Mouse (Mus musculus) forebrain, embryonic 16.5 days (tissue): ENCODE measurements around the gene Fras1. TPM values are rescaled to one million over a fixed set of nuclear protein-coding genes. Genes with fewer than 3 reads are reported as not detected.
A peak's percentile ranks its signal among the peaks of the same experiment; 100 is the strongest.

Experiments
- ATAC-seq: fragments of 200-750 bp; cut with Nextera tagmentation; 2 replicates; pipeline ENCODE4 v1.8.0; 2017; ENCODE audit warnings: mild to moderate bottlenecking, moderate library complexity
- H3K27ac ChIP-seq: fragments of 300-500 bp; sonication (generic); 2 replicates; pipeline ENCODE4 v1.5.1; 2014; ENCODE audit warnings: low read length, control low read depth
- H3K27me3 ChIP-seq: fragments of 300-500 bp; sonication (generic); replicated peaks from 2 replicates; pipeline ENCODE4 v1.6.1; 2014; ENCODE audit warnings: low read length; ENCODE audit not compliant: control insufficient read depth, insufficient read depth
- H3K36me3 ChIP-seq: fragments of 300-500 bp; sonication (generic); 2 replicates; pipeline ENCODE4 v1.6.1; 2014; ENCODE audit not compliant: control insufficient read depth, insufficient read depth
- H3K4me1 ChIP-seq: fragments of 300-500 bp; sonication (generic); replicated peaks from 2 replicates; pipeline ENCODE4 v1.6.1; 2014; ENCODE audit warnings: low read length; ENCODE audit not compliant: control insufficient read depth, insufficient read depth
- H3K4me2 ChIP-seq: fragments of 300-500 bp; sonication (generic); 2 replicates; pipeline ENCODE4 v1.6.1; 2014; ENCODE audit warnings: mild to moderate bottlenecking, low read length, control low read depth
- H3K4me3 ChIP-seq: fragments of 300-500 bp; sonication (generic); replicated peaks from 2 replicates; pipeline ENCODE4 v1.5.1; 2014; ENCODE audit warnings: mild to moderate bottlenecking, low read length, control low read depth
- H3K9ac ChIP-seq: fragments of 300-500 bp; sonication (generic); replicated peaks from 2 replicates; pipeline ENCODE4 v1.6.1; 2014; ENCODE audit warnings: low read depth, low read length, control low read depth
- H3K9me3 ChIP-seq: fragments of 300-500 bp; sonication (generic); 2 replicates; pipeline ENCODE4 v1.6.1; 2016; ENCODE audit warnings: low read length; ENCODE audit not compliant: control insufficient read depth
- WGBS: fragments of 180-500 bp; shearing (Covaris S2); extraction: QIAGEN DNeasy Blood & Tissue Kit; methylation state at CpG from one replicate; pipeline ENCODE4 v1.1.7; 2014; 5-methylcytosine and 5-hydroxymethylcytosine counted together
- polyA plus RNA-seq: library from polyadenylated mRNA; unstranded; fragments of >200 nt; fragmentation: Nextera tagmentation; extraction: Ambion mirVana; gene quantifications from 2 replicates; pipeline ENCODE4 v1.2.1, GENCODE M21; 2015

Gene Fras1
- polyA plus RNA-seq, 1 experiment from 2014 or later, result 3.4 TPM

GRCm38 (mm10) chr5:96367260-96367659, 6.5 kb upstream of the Fras1 start:
- Histone ChIP-seq H3K9me3 (no peaks in the 10 kb centered on the region), H3K27ac (no peak overlapping the region), H3K4me2 (no peak overlapping the region), H3K4me1 (no peaks in the 10 kb centered on the region), H3K27me3 (no peaks in the 10 kb centered on the region; the same call in 1 of the 2 replicates), H3K4me3 (no peak overlapping the region), H3K9ac (no peak overlapping the region), H3K36me3 (no peaks in the 10 kb centered on the region)
- ATAC-seq, result no peak

- H3K27ac ChIP-seq, result no peak overlapping the region
- 0 out of 2 replicates have a peak, but pooled peaks have one; percentile 0 for ATAC-seq
These were observed 649 bp upstream of the Fras1 start for GRCm38 (mm10) chr5:96373106-96373505.

GRCm38 (mm10) chr5:96373986-96374901, 489 bp downstream of the Fras1 start:
- under 1% methylated on average over 64 of the region's 84 CpGs for WGBS
- H3K4me3 ChIP-seq, result peak overlapping the region; percentile 71
- peak overlapping the region; percentile 66 for H3K9ac ChIP-seq
- peak; percentile 94 for ATAC-seq
- H3K27me3 ChIP-seq, result peaks cover 2% of the 10 kb centered on the region; the same call in 1 of the 2 replicates
- H3K4me2 ChIP-seq, result peak overlapping the region; percentile 99
- no peaks in the 10 kb centered on the region for H3K9me3 ChIP-seq
- peaks cover 18% of the 10 kb centered on the region for H3K4me1 ChIP-seq
- no peaks in the 10 kb centered on the region for H3K36me3 ChIP-seq
- peak overlapping the region; percentile 60 for H3K27ac ChIP-seq

More at GRCm38 (mm10) chr5:96373106-96373505, 649 bp upstream of the Fras1 start:
- Histone ChIP-seq H3K4me2 (peak overlapping the region; percentile 99), H3K27me3 (peaks cover 2% of the 10 kb centered on the region; the same call in 1 of the 2 replicates), H3K4me3 (peak overlapping the region; percentile 71), H3K9ac (peak overlapping the region; percentile 66), H3K4me1 (peaks cover 18% of the 10 kb centered on the region), H3K9me3 (no peaks in the 10 kb centered on the region), H3K36me3 (no peaks in the 10 kb centered on the region)
- 28% methylated on average over 6 of the region's 6 CpGs for WGBS

GRCm38 (mm10) chr5:96375391-96375831, 1.7 kb downstream of the Fras1 start:
- no peaks in the 10 kb centered on the region for H3K9me3 ChIP-seq
- 0% methylated on average over 8 of the region's 17 CpGs for WGBS
- H3K36me3 ChIP-seq, result no peaks in the 10 kb centered on the region
- H3K4me1 ChIP-seq, result peaks cover 18% of the 10 kb centered on the region
- H3K27ac ChIP-seq, result no peak overlapping the region
- H3K4me2 ChIP-seq, result peak overlapping the region; percentile 99
- 0 out of 2 replicates have a peak, but pooled peaks cover 2% of the 10 kb centered on the region for H3K27me3 ChIP-seq
- no peak for ATAC-seq
- peak overlapping the region; percentile 71 for H3K4me3 ChIP-seq
- peak overlapping the region; percentile 66 for H3K9ac ChIP-seq

GRCm38 (mm10) chr5:96376216-96376615, 2.5 kb downstream of the Fras1 start:
- Histone ChIP-seq H3K4me3 (no peak overlapping the region), H3K27me3 (0 out of 2 replicates have a peak, but pooled peaks cover 2% of the 10 kb centered on the region), H3K9ac (no peak overlapping the region), H3K27ac (no peak overlapping the region), H3K36me3 (no peaks in the 10 kb centered on the region), H3K9me3 (no peaks in the 10 kb centered on the region), H3K4me1 (peaks cover 18% of the 10 kb centered on the region), H3K4me2 (no peak overlapping the region)
- WGBS, result 37% methylated on average over 4 of the region's 4 CpGs
- no peak for ATAC-seq

GRCm38 (mm10) chr5:96386138-96386933, 12.6 kb downstream of the Fras1 start:
- Histone ChIP-seq H3K4me3 (no peak overlapping the region), H3K27me3 (no peaks in the 10 kb centered on the region), H3K4me1 (peaks cover 6% of the 10 kb centered on the region), H3K36me3 (no peaks in the 10 kb centered on the region), H3K9me3 (no peaks in the 10 kb centered on the region), H3K27ac (no peak overlapping the region), H3K9ac (no peak overlapping the region), H3K4me2 (no peak overlapping the region)
- peak; percentile 56 for ATAC-seq
- 24% methylated on average over 15 of the region's 15 CpGs for WGBS

GRCm38 (mm10) chr5:96388306-96388705, 14.6 kb downstream of the Fras1 start:
- Histone ChIP-seq H3K4me1 (peaks cover 6% of the 10 kb centered on the region), H3K4me2 (no peak overlapping the region), H3K9me3 (no peaks in the 10 kb centered on the region), H3K9ac (no peak overlapping the region), H3K27me3 (no peaks in the 10 kb centered on the region), H3K36me3 (no peaks in the 10 kb centered on the region), H3K27ac (no peak overlapping the region), H3K4me3 (no peak overlapping the region)
- ATAC-seq, result peak; percentile 49; the same call in 1 of the 2 replicates
- 88% methylated on average over 8 of the region's 8 CpGs for WGBS

GRCm38 (mm10) chr5:96389963-96390623, 16.3 kb downstream of the Fras1 start:
- Histone ChIP-seq H3K27me3 (no peaks in the 10 kb centered on the region), H3K27ac (no peak overlapping the region; the same call in 1 of the 2 replicates), H3K4me2 (no peak overlapping the region), H3K4me3 (no peak overlapping the region), H3K4me1 (peaks cover 6% of the 10 kb centered on the region), H3K9ac (0 out of 2 replicates have a peak overlapping the region, but pooled peaks have one; percentile 22), H3K36me3 (no peaks in the 10 kb centered on the region), H3K9me3 (no peaks in the 10 kb centered on the region)
- ATAC-seq, result peak; percentile 43
- WGBS, result 72% methylated on average over 11 of the region's 11 CpGs
